Mouse (Mus musculus): ENCODE measurements at regions not wholly inside any gene's neighbourhood (a gene's known extent, or its start where the extent isn't known, plus 50 kb on each side); places are given as distances from the start of the nearest gene placed in this dataset.

DNA sequence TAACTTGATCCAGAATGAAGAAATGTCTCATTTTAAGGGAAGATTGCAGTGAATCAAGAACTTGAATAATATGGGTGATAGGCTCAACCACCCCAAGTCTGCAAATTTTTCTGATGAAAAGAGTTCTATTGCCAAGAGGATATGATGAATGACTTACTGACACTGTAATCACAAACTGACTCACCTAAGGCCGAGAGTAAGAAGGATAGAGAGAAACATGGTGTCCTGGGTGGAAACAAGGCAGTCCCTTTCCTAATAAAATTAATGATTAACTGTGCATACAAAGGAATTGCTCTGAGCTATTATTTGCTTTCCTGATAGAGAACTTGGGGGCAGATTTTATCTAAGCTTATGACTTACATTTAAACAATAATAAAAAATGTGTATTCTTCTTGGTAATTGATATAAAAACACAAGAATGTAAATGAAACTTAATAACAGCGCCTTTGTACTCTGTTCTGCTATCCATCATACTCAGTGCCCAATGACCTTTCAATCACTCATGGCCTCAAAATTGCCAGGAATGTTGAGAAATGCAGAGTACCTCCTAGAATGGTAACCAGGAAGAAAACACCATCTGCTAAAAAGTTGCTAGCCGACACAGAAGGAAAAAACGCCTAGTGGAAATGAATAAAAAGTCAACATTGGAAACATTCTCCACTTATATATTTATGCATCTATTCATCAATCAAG lies 606.7 kb downstream of the Efnb2 start:
- no peaks in the 10 kb centered on the region for H3K27me3 ChIP-seq (replicated peaks)
- 88% methylated on average over 4 of the region's 4 CpGs for WGBS
- no peak for ATAC-seq (replicated peaks)
- H3K9ac ChIP-seq = no peak overlapping the region
- no peaks in the 10 kb centered on the region for H3K9me3 ChIP-seq
- H3K36me3 ChIP-seq (replicated peaks) = no peaks in the 10 kb centered on the region
- no peak overlapping the region for H3K4me3 ChIP-seq
- H3K4me2 ChIP-seq = no peak overlapping the region
- no peak overlapping the region for H3K27ac ChIP-seq
- peaks cover 5% of the 10 kb centered on the region; the same call in 1 of the 2 replicates for H3K4me1 ChIP-seq

DNA sequence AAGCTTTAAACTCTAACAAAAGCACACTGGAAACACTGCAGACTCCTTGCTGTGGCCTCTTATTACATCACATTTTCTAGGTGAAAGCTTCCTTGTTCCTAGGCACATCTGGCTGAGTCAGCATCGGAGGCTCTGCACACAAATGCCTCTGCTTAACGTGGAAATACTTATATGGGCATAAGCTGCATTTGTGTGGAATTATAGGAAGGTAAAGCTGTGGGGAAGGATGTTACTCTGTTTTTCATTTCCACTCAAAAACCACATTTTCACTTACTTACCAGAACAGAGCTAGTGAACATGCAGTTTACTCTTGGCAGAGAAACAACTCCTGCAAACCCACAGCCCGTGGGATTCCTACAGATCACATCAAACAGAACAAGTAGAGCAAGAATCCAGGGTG lies 609.9 kb downstream of the Efnb2 start:
- no peak for ATAC-seq (replicated peaks)
- Histone ChIP-seq H3K27ac (no peak overlapping the region), H3K9me3 (no peaks in the 10 kb centered on the region), H3K36me3 (replicated peaks) (no peaks in the 10 kb centered on the region), H3K4me2 (no peak overlapping the region), H3K4me1 (peaks cover 5% of the 10 kb centered on the region; the same call in 1 of the 2 replicates), H3K27me3 (replicated peaks) (no peaks in the 10 kb centered on the region), H3K4me3 (no peak overlapping the region), H3K9ac (no peak overlapping the region)
- WGBS = 25% methylated on average over 3 of the region's 3 CpGs

- ATAC-seq (replicated peaks) = no peak
- no peaks in the 10 kb centered on the region for H3K27me3 ChIP-seq (replicated peaks)
- no peak overlapping the region for H3K27ac ChIP-seq
- H3K4me3 ChIP-seq = no peak overlapping the region
- H3K4me2 ChIP-seq = no peak overlapping the region
- H3K9me3 ChIP-seq = no peaks in the 10 kb centered on the region
- H3K36me3 ChIP-seq (replicated peaks) = no peaks in the 10 kb centered on the region
- peaks cover 5% of the 10 kb centered on the region; the same call in 1 of the 2 replicates for H3K4me1 ChIP-seq
- 56% methylated on average over 3 of the region's 3 CpGs for WGBS
- no peak overlapping the region for H3K9ac ChIP-seq
Observed at GRCm38 (mm10) chr8:8050778-8051177, 610.3 kb downstream of the Efnb2 start.

GRCm38 (mm10) chr8:8044926-8045325 lies 616.1 kb downstream of the Efnb2 start:
- H3K4me3 ChIP-seq = no peak overlapping the region
- no peak overlapping the region for H3K4me2 ChIP-seq
- H3K27me3 ChIP-seq (replicated peaks) = peaks cover 5% of the 10 kb centered on the region; the same call in 1 of the 2 replicates
- no peak overlapping the region for H3K9ac ChIP-seq
- H3K27ac ChIP-seq = no peak overlapping the region
- 39% methylated on average over 1 of the region's 1 CpGs for WGBS
- H3K4me1 ChIP-seq = no peaks in the 10 kb centered on the region
- no peaks in the 10 kb centered on the region for H3K9me3 ChIP-seq
- ATAC-seq (replicated peaks) = no peak
- no peaks in the 10 kb centered on the region for H3K36me3 ChIP-seq (replicated peaks)

DNA sequence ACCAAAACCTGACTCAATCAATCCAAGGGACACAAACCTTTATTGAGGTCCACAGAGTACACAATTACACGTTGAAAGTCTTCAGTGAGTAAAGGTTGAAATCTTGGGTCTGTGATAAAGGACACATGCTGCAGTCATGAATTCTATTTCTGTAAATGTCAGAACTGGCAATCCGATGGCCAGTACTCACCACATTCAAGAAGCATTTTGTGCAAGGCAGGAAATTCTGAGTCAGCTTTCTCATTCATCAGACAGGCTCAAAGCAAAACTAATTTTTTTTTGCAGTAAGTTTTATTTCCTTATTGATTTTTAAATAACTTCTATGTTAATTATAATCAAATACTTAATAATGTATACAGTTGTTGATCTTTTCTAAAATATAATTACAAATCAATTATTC lies 616.7 kb downstream of the Efnb2 start:
- Histone ChIP-seq H3K9me3 (no peaks in the 10 kb centered on the region), H3K27ac (no peak overlapping the region), H3K27me3 (replicated peaks) (peaks cover 5% of the 10 kb centered on the region; the same call in 1 of the 2 replicates), H3K9ac (no peak overlapping the region), H3K4me3 (no peak overlapping the region), H3K4me2 (no peak overlapping the region), H3K4me1 (no peaks in the 10 kb centered on the region), H3K36me3 (replicated peaks) (no peaks in the 10 kb centered on the region)
- WGBS = 80% methylated on average over 2 of the region's 2 CpGs
- ATAC-seq (replicated peaks) = no peak

- no peak overlapping the region for H3K9ac ChIP-seq
- H3K27ac ChIP-seq = no peak overlapping the region
- H3K4me3 ChIP-seq = no peak overlapping the region
- no peaks in the 10 kb centered on the region for H3K36me3 ChIP-seq (replicated peaks)
- WGBS = 26% methylated on average over 1 of the region's 1 CpGs
- no peaks in the 10 kb centered on the region for H3K27me3 ChIP-seq (replicated peaks)
- H3K9me3 ChIP-seq = no peaks in the 10 kb centered on the region
- no peak overlapping the region for H3K4me2 ChIP-seq
- H3K4me1 ChIP-seq = no peaks in the 10 kb centered on the region
- ATAC-seq (replicated peaks) = no peak
Observed at GRCm38 (mm10) chr8:8037929-8038328, 623.1 kb downstream of the Efnb2 start.

DNA sequence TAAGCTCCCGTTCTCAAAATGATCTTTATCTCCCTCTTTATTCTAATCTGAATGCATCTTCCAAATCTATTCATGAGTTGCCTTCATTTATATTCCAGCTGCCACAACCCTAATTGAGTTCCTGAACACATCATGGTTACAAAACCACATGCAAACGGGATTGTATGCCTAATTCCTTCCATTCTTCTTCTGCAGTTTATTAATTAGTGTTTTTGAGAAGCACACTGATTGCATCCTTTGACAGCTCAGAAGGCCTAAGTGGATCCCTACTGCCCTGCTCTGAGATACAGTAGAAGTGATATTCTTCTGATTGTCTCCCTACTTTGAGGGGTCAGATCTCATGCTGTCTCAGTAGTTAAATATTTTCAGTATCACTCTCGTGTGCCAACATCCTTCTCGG lies 649.9 kb downstream of the Efnb2 start:
- H3K27me3 ChIP-seq (replicated peaks) = no peaks in the 10 kb centered on the region
- ATAC-seq (replicated peaks) = no peak
- no peaks in the 10 kb centered on the region for H3K36me3 ChIP-seq (replicated peaks)
- no peak overlapping the region for H3K4me2 ChIP-seq
- H3K4me3 ChIP-seq = no peak overlapping the region
- no peaks in the 10 kb centered on the region for H3K9me3 ChIP-seq
- H3K27ac ChIP-seq = no peak overlapping the region
- no peaks in the 10 kb centered on the region for H3K4me1 ChIP-seq
- 67% methylated on average over 4 of the region's 4 CpGs for WGBS
- H3K9ac ChIP-seq = no peak overlapping the region

GRCm38 (mm10) chr8:7994905-7995304 lies 666.1 kb downstream of the Efnb2 start:
- H3K4me1 ChIP-seq = no peaks in the 10 kb centered on the region
- no peak overlapping the region for H3K27ac ChIP-seq
- no peak overlapping the region for H3K4me2 ChIP-seq
- H3K4me3 ChIP-seq = no peak overlapping the region
- no peak overlapping the region for H3K9ac ChIP-seq
- H3K36me3 ChIP-seq (replicated peaks) = no peaks in the 10 kb centered on the region
- no peaks in the 10 kb centered on the region for H3K27me3 ChIP-seq (replicated peaks)
- WGBS = 62% methylated on average over 2 of the region's 2 CpGs
- H3K9me3 ChIP-seq = no peaks in the 10 kb centered on the region
- ATAC-seq (replicated peaks) = no peak

GRCm38 (mm10) chr8:7988820-7989219 lies 672.2 kb downstream of the Efnb2 start:
- no peaks in the 10 kb centered on the region for H3K4me1 ChIP-seq
- no peaks in the 10 kb centered on the region for H3K9me3 ChIP-seq
- no peak overlapping the region for H3K9ac ChIP-seq
- H3K4me3 ChIP-seq = no peak overlapping the region
- H3K36me3 ChIP-seq (replicated peaks) = no peaks in the 10 kb centered on the region
- no peaks in the 10 kb centered on the region for H3K27me3 ChIP-seq (replicated peaks)
- H3K27ac ChIP-seq = no peak overlapping the region
- H3K4me2 ChIP-seq = no peak overlapping the region
- WGBS = 76% methylated on average over 3 of the region's 3 CpGs
- no peak for ATAC-seq (replicated peaks)

DNA sequence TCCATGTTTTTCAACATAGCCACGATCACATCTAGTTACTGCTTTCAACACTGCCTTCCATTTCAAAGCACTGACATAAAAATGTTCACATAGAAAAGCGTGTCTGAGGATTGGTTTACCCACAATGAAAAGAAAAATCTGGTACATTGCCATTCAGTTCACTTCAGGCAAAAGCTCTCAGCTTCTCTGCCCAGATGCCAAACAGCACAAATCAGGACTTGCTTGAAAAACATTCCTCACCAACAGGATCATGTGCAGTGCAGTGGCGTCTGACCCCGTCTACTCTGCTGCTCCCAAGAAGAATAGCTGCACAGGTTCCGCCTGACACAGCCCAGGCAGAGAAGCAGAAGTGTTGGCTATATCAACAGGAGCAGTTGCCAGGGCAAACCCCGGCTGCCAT lies 684.0 kb downstream of the Efnb2 start:
- Histone ChIP-seq H3K27me3 (replicated peaks) (no peaks in the 10 kb centered on the region), H3K9ac (no peak overlapping the region), H3K9me3 (no peaks in the 10 kb centered on the region), H3K4me2 (no peak overlapping the region), H3K4me3 (no peak overlapping the region), H3K27ac (no peak overlapping the region), H3K36me3 (replicated peaks) (no peaks in the 10 kb centered on the region), H3K4me1 (no peaks in the 10 kb centered on the region)
- ATAC-seq (replicated peaks) = no peak
- 77% methylated on average over 6 of the region's 6 CpGs for WGBS

DNA sequence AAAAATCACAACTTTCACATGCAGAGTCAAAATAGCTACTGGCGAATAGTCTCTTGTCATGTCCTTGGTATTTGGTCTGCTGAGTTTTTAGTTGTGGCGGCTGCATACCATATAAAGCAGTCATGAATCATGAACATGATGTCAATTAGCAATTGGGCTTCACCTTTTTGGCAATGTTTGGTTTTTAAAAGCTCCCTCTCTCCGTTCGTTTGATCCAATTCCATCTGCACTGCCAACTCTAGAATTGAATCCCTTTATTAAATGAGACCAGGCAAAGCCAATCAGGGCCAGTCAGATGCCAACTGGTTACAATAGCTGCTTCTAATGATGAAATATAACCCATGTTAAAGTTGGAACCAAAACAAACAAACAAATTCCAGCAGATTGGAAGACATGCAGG lies 687.3 kb downstream of the Efnb2 start:
- no peak for ATAC-seq (replicated peaks)
- H3K36me3 ChIP-seq (replicated peaks) = no peaks in the 10 kb centered on the region

DNA sequence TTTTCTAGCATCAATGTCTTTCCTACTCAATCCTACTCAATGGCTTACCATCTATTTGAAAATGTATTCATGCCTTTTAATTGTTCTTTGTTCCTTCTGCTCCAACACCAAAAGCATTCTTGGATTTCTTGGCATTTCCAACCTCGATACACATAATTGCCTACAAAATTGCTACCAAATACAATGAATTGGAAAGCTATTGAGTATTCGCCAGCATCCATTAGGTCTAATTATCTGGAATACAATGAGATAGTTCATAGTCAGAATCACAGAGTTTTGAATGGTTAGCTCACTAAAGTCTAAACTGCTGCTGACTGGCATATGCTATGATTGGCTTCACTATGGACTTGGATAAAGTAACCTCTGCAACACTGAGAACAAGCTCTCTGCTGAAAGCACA lies 696.8 kb downstream of the Efnb2 start:
- Histone ChIP-seq H3K27ac (no peak overlapping the region), H3K9ac (no peak overlapping the region), H3K9me3 (no peaks in the 10 kb centered on the region), H3K27me3 (replicated peaks) (no peaks in the 10 kb centered on the region), H3K36me3 (replicated peaks) (no peaks in the 10 kb centered on the region), H3K4me3 (no peak overlapping the region), H3K4me2 (no peak overlapping the region), H3K4me1 (no peaks in the 10 kb centered on the region)
- WGBS = 81% methylated on average over 2 of the region's 2 CpGs
- no peak for ATAC-seq (replicated peaks)

More for the DNA sequence above, 687.3 kb downstream of the Efnb2 start:
- H3K27me3 ChIP-seq (replicated peaks) = no peaks in the 10 kb centered on the region
- H3K4me1 ChIP-seq = no peaks in the 10 kb centered on the region
- WGBS = 89% methylated on average over 4 of the region's 4 CpGs
- H3K9ac ChIP-seq = no peak overlapping the region
- no peak overlapping the region for H3K4me2 ChIP-seq
- H3K4me3 ChIP-seq = no peak overlapping the region
- no peaks in the 10 kb centered on the region for H3K9me3 ChIP-seq
- H3K27ac ChIP-seq = no peak overlapping the region

DNA sequence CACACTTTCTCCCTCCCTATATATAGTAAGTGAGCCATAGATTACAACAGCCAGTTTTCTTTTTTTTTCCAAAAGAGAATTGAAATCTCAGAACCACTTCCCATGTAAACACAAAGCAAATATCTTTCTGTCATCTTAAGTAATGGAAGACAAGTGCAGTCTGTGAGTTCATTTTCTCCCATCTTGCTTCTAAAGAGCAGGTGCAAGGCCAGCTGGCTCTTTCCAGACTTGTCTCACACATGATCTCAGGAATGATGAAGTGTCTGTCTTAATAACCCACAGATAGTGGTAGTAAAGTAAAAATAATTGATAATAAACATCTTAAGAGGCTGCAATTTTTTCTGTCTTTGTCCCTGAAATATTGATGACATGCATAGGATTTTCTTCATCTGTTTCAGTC lies 704.3 kb downstream of the Efnb2 start:
- H3K9me3 ChIP-seq = no peaks in the 10 kb centered on the region
- H3K36me3 ChIP-seq (replicated peaks) = no peaks in the 10 kb centered on the region
- H3K27me3 ChIP-seq (replicated peaks) = no peaks in the 10 kb centered on the region
- H3K27ac ChIP-seq = no peak overlapping the region
- H3K4me3 ChIP-seq = no peak overlapping the region
- ATAC-seq (replicated peaks) = no peak
- no peaks in the 10 kb centered on the region for H3K4me1 ChIP-seq
- H3K4me2 ChIP-seq = no peak overlapping the region
- H3K9ac ChIP-seq = no peak overlapping the region
